Mouse (Mus musculus) forebrain, embryonic 15.5 days (tissue): Measurements from ENCODE around the gene Nfic. TPM values are rescaled to one million over a fixed set of nuclear protein-coding genes. Genes with fewer than 3 reads are reported as not detected.
A peak's percentile ranks its signal among the peaks of the same experiment; 100 is the strongest.

ENCODE experiments used
- ATAC-seq: fragments of 200-750 bp; cut with Nextera tagmentation; replicated peaks from 2 replicates; pipeline ENCODE4 v1.8.0; 2017; ENCODE audit warnings: mild to moderate bottlenecking, moderate TSS enrichment, moderate library complexity
- H3K27ac ChIP-seq: fragments of 300-500 bp; sonication (generic); replicated peaks from 2 replicates; pipeline ENCODE4 v1.5.1; 2015; ENCODE audit warnings: mild to moderate bottlenecking, inconsistent platforms
- H3K27me3 ChIP-seq: fragments of 300-500 bp; sonication (generic); 2 replicates; pipeline ENCODE4 v1.6.1; 2015; ENCODE audit warnings: inconsistent platforms
- H3K36me3 ChIP-seq: fragments of 300-500 bp; sonication (generic); 2 replicates; pipeline ENCODE4 v1.6.1; 2015; ENCODE audit warnings: mild to moderate bottlenecking, inconsistent platforms
- H3K4me1 ChIP-seq: fragments of 300-500 bp; sonication (generic); 2 replicates; pipeline ENCODE4 v1.6.1; 2015; ENCODE audit warnings: inconsistent platforms
- H3K4me2 ChIP-seq: fragments of 300-500 bp; sonication (generic); replicated peaks from 2 replicates; pipeline ENCODE4 v1.6.1; 2015; ENCODE audit warnings: mild to moderate bottlenecking, inconsistent platforms
- H3K4me3 ChIP-seq: fragments of 300-500 bp; sonication (generic); 2 replicates; pipeline ENCODE4 v1.5.1; 2015; ENCODE audit warnings: mild to moderate bottlenecking, inconsistent platforms
- H3K9ac ChIP-seq: fragments of 300-500 bp; sonication (generic); replicated peaks from 2 replicates; pipeline ENCODE4 v1.6.1; 2015; ENCODE audit warnings: mild to moderate bottlenecking, inconsistent platforms
- H3K9me3 ChIP-seq: fragments of 300-500 bp; sonication (generic); 2 replicates; pipeline ENCODE4 v1.6.1; 2016; ENCODE audit warnings: inconsistent platforms
- WGBS: fragments of 180-500 bp; shearing (Covaris S2); methylation state at CpG from one replicate; pipeline ENCODE4 v1.1.7; 2015; ENCODE audit warnings: mixed read lengths; 5-methylcytosine and 5-hydroxymethylcytosine counted together
- polyA plus RNA-seq: library from polyadenylated mRNA; unstranded; fragments of >200 nt; fragmentation: Nextera tagmentation; extraction: Ambion mirVana; gene quantifications from 2 replicates; pipeline ENCODE4 v1.2.1, GENCODE M21; 2015

Nfic gene
- 24.2 and 29.4 TPM in 2 replicates for polyA plus RNA-seq

- no peak for ATAC-seq
- H3K9me3 ChIP-seq, result no peaks in the 10 kb centered on the region
- no peak within 1 kb of the TSS for H3K4me3 ChIP-seq
- H3K4me1 ChIP-seq, result no peaks in the 10 kb centered on the region
- no peak within 1 kb of the TSS for H3K27ac ChIP-seq
- no peak within 1 kb of the TSS for H3K9ac ChIP-seq
- H3K4me2 ChIP-seq, result no peak within 1 kb of the TSS
- 65% methylated on average over 28 of the region's 28 CpGs for WGBS
- peaks cover 61% of the 10 kb centered on the region for H3K27me3 ChIP-seq
- no peaks in the 10 kb centered on the region for H3K36me3 ChIP-seq
Measured at GRCm38 (mm10) chr10:81455181-81455895, at the start of gene Nfic. TSS of gene Nfic (minus strand) at chr10:81455635.

- H3K27me3 ChIP-seq, result no peaks in the 10 kb centered on the region
- no peaks in the 10 kb centered on the region for H3K9me3 ChIP-seq
- peaks cover 5% of the 10 kb centered on the region; the same call in 1 of the 2 replicates for H3K4me1 ChIP-seq
- no peaks in the 10 kb centered on the region for H3K36me3 ChIP-seq
- WGBS, result 8% methylated on average over 36 of the region's 36 CpGs
- H3K4me3 ChIP-seq, result peak overlapping the region; percentile 40
- ATAC-seq, result peak; percentile 44
- peak overlapping the region; percentile 37; the same call in 1 of the 2 replicates for H3K9ac ChIP-seq
- no peak overlapping the region for H3K27ac ChIP-seq
- peak overlapping the region; percentile 60 for H3K4me2 ChIP-seq
Measured at GRCm38 (mm10) chr10:81502658-81503057, 47.2 kb upstream of the Nfic start.

GRCm38 (mm10) chr10:81501863-81502262, 46.4 kb upstream of the Nfic start:
- no peak overlapping the region for H3K4me3 ChIP-seq
- no peak overlapping the region for H3K27ac ChIP-seq
- H3K9me3 ChIP-seq, result no peaks in the 10 kb centered on the region
- H3K36me3 ChIP-seq, result no peaks in the 10 kb centered on the region
- 82% methylated on average over 5 of the region's 5 CpGs for WGBS
- no peak for ATAC-seq
- H3K27me3 ChIP-seq, result no peaks in the 10 kb centered on the region
- peaks cover 13% of the 10 kb centered on the region for H3K4me1 ChIP-seq
- no peak overlapping the region for H3K4me2 ChIP-seq
- no peak overlapping the region for H3K9ac ChIP-seq

- 83% methylated on average over 3 of the region's 3 CpGs for WGBS
- no peak within 1 kb of the TSS for H3K27ac ChIP-seq
- no peak within 1 kb of the TSS for H3K9ac ChIP-seq
- no peak within 1 kb of the TSS for H3K4me3 ChIP-seq
- no peaks in the 10 kb centered on the region for H3K9me3 ChIP-seq
- no peaks in the 10 kb centered on the region for H3K36me3 ChIP-seq
- H3K4me2 ChIP-seq, result no peak within 1 kb of the TSS
- ATAC-seq, result no peak
- H3K4me1 ChIP-seq, result peaks cover 21% of the 10 kb centered on the region
- no peaks in the 10 kb centered on the region for H3K27me3 ChIP-seq
Measured at GRCm38 (mm10) chr10:81500032-81500431, 44.6 kb upstream of the Nfic start, which contains the start of gene S1pr4. TSS of gene S1pr4 (minus strand) at chr10:81500132.

GRCm38 (mm10) chr10:81499250-81499901, 43.9 kb upstream of the Nfic start:
- Histone ChIP-seq H3K4me1 (peaks cover 27% of the 10 kb centered on the region), H3K4me2 (no peak overlapping the region), H3K27ac (no peak overlapping the region), H3K27me3 (no peaks in the 10 kb centered on the region), H3K9me3 (no peaks in the 10 kb centered on the region), H3K4me3 (no peak overlapping the region), H3K36me3 (no peaks in the 10 kb centered on the region), H3K9ac (no peak overlapping the region)
- no peak for ATAC-seq
- 81% methylated on average over 23 of the region's 23 CpGs for WGBS

- Histone ChIP-seq H3K27ac (no peak overlapping the region), H3K9me3 (no peaks in the 10 kb centered on the region), H3K4me3 (no peak overlapping the region), H3K4me1 (peaks cover 34% of the 10 kb centered on the region), H3K4me2 (no peak overlapping the region), H3K36me3 (no peaks in the 10 kb centered on the region), H3K9ac (no peak overlapping the region), H3K27me3 (no peaks in the 10 kb centered on the region)
- no peak for ATAC-seq
- WGBS, result 84% methylated on average over 38 of the region's 38 CpGs
Measured at GRCm38 (mm10) chr10:81498316-81499249, 43.1 kb upstream of the Nfic start.

GRCm38 (mm10) chr10:81497401-81498270, 42.2 kb upstream of the Nfic start:
- peaks cover 4% of the 10 kb centered on the region; the same call in 1 of the 2 replicates for H3K36me3 ChIP-seq
- H3K27me3 ChIP-seq, result no peaks in the 10 kb centered on the region
- WGBS, result 86% methylated on average over 17 of the region's 17 CpGs
- H3K9ac ChIP-seq, result no peak overlapping the region; the same call in 1 of the 2 replicates
- H3K27ac ChIP-seq, result 0 out of 2 replicates have a peak overlapping the region, but pooled peaks have one; percentile 21
- H3K4me3 ChIP-seq, result peak overlapping the region; percentile 50
- peak overlapping the region; percentile 46 for H3K4me2 ChIP-seq
- no peak for ATAC-seq
- H3K4me1 ChIP-seq, result peaks cover 31% of the 10 kb centered on the region
- H3K9me3 ChIP-seq, result no peaks in the 10 kb centered on the region

- H3K27me3 ChIP-seq, result no peaks in the 10 kb centered on the region
- 0 out of 2 replicates have a peak, but pooled peaks have one; percentile 0 for ATAC-seq
- 21% methylated on average over 4 of the region's 4 CpGs for WGBS
- peak overlapping the region; percentile 46 for H3K4me2 ChIP-seq
- H3K9ac ChIP-seq, result peak overlapping the region; percentile 60
- peak overlapping the region; percentile 50 for H3K4me3 ChIP-seq
- peaks cover 7% of the 10 kb centered on the region; the same call in 1 of the 2 replicates for H3K36me3 ChIP-seq
- peak overlapping the region; percentile 83 for H3K27ac ChIP-seq
- H3K4me1 ChIP-seq, result peaks cover 31% of the 10 kb centered on the region
- no peaks in the 10 kb centered on the region for H3K9me3 ChIP-seq
Measured at GRCm38 (mm10) chr10:81496969-81497368, 41.5 kb upstream of the Nfic start.

- Histone ChIP-seq H3K4me3 (peak within 1 kb of the TSS; percentile 50), H3K4me1 (peaks cover 31% of the 10 kb centered on the region), H3K27ac (peak within 1 kb of the TSS; percentile 83), H3K36me3 (peaks cover 13% of the 10 kb centered on the region), H3K9me3 (no peaks in the 10 kb centered on the region), H3K9ac (peak within 1 kb of the TSS; percentile 60), H3K4me2 (peak within 1 kb of the TSS; percentile 89), H3K27me3 (no peaks in the 10 kb centered on the region)
- WGBS, result under 1% methylated on average over 45 of the region's 45 CpGs
- peak; percentile 97 for ATAC-seq
Measured at GRCm38 (mm10) chr10:81496264-81496901, 40.9 kb upstream of the Nfic start, which contains the start of gene Ncln. TSS of gene Ncln (minus strand) at chr10:81496392.

GRCm38 (mm10) chr10:81495616-81496263, 40.3 kb upstream of the Nfic start:
- WGBS, result 1% methylated on average over 41 of the region's 41 CpGs
- ATAC-seq, result peak; percentile 29
- Histone ChIP-seq H3K9ac (peak overlapping the region; percentile 52), H3K9me3 (no peaks in the 10 kb centered on the region), H3K27ac (peak overlapping the region; percentile 34), H3K27me3 (no peaks in the 10 kb centered on the region), H3K36me3 (peaks cover 17% of the 10 kb centered on the region), H3K4me1 (peaks cover 31% of the 10 kb centered on the region), H3K4me2 (peak overlapping the region; percentile 89), H3K4me3 (peak overlapping the region; percentile 50)
